Mouse (Mus musculus) duodenum, adult 2 months (tissue): Measurements from ENCODE around the gene 1700113H08Rik. TPM values are rescaled to one million over a fixed set of nuclear protein-coding genes. Genes with fewer than 3 reads are reported as not detected.

Source experiments
- polyA plus RNA-seq: library from polyadenylated mRNA; depleted of rRNA; stranded (reverse); fragments of >200 nt; gene quantifications from 2 replicates; pipeline ENCODE4 v1.2.3, GENCODE M21; 2012; ENCODE audit warnings: low replicate concordance; rRNA removed

The 1700113H08Rik gene
- not detected in 2 replicates for polyA plus RNA-seq

DNA sequence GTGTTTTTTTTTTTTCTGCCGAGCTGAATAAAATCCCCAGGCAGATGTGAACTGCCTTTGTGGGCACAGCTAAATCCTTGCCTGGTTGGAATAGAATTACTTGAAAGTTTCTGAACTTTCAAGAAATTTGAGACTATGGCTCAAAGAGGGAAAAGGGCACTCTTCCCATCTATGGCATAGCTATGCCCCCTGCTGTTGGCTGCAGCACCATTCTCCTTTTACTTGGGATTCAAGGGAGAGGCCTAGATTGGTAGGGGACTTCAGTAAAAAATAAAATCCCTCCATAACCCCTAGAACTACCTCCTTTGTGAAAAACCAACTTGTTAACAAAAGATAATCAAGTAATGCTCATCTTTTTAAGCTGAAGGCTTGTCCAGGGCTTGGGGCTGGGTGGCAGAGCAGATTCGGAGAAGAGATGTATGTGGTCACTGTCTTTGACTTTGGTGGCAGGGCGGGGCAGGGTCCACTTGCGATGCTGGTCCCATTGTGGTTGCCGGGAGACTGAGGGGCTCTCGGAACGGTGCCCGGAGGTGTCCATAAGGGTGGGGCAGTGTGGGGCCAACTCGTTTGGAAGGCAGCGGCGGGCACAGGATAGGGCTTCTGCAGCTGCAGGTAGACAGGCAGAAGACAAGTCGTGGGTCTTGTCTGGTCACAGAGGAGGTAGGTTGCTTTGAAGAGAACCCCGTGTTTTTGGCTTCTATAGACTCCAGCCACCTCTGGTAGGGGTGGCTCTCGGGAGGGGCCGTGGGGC is at the start of gene 1700113H08Rik:
Gene 1700113H08Rik (plus strand): TSS at position 546 of the 751 bp plus-strand sequence.

Other genes starting within 250 kb of the 1700113H08Rik start
- gene Stab2, start 50.0 kb upstream of the 1700113H08Rik start, polyA plus RNA-seq = 0.40 and 0.81 TPM in 2 replicates